Mouse (Mus musculus) liver, embryonic 16.5 days (tissue): Measurements from ENCODE around the gene Kcnk12. TPM values are rescaled to one million over a fixed set of nuclear protein-coding genes. Genes with fewer than 3 reads are reported as not detected.

Experiments
- ATAC-seq: fragments of 200-750 bp; cut with Nextera tagmentation; 2 replicates; pipeline ENCODE4 v1.8.0; 2017; ENCODE audit warnings: low read depth, mild to moderate bottlenecking, moderate number of reproducible peaks, moderate library complexity
- H3K27ac ChIP-seq: fragments of 300-500 bp; sonication (generic); 2 replicates; pipeline ENCODE4 v1.5.1; 2014; ENCODE audit warnings: mild to moderate bottlenecking, low read length
- H3K27me3 ChIP-seq: fragments of 300-500 bp; sonication (generic); 2 replicates; pipeline ENCODE4 v1.6.1; 2014; ENCODE audit warnings: low read depth, low read length, mixed read lengths; ENCODE audit not compliant: control insufficient read depth, insufficient read depth
- H3K36me3 ChIP-seq: fragments of 300-500 bp; sonication (generic); 2 replicates; pipeline ENCODE4 v1.6.1; 2014; ENCODE audit warnings: mild to moderate bottlenecking; ENCODE audit not compliant: control insufficient read depth, insufficient read depth
- H3K4me1 ChIP-seq: fragments of 300-500 bp; sonication (generic); 2 replicates; pipeline ENCODE4 v1.6.1; 2014; ENCODE audit warnings: low read depth, low read length, mixed read lengths; ENCODE audit not compliant: control insufficient read depth
- H3K4me2 ChIP-seq: fragments of 300-500 bp; sonication (generic); 2 replicates; pipeline ENCODE4 v1.6.1; 2014; ENCODE audit warnings: low read depth, low read length, mixed read lengths
- H3K4me3 ChIP-seq: fragments of 300-500 bp; sonication (generic); 2 replicates; pipeline ENCODE4 v1.5.1; 2014; ENCODE audit warnings: low read depth, mild to moderate bottlenecking, low read length
- H3K9ac ChIP-seq: fragments of 300-500 bp; sonication (generic); 2 replicates; pipeline ENCODE4 v1.6.1; 2014; ENCODE audit warnings: low read depth, low read length
- H3K9me3 ChIP-seq: fragments of 300-500 bp; sonication (generic); replicated peaks from 2 replicates; pipeline ENCODE4 v1.6.1; 2016; ENCODE audit warnings: low read length; ENCODE audit not compliant: control insufficient read depth
- WGBS: fragments of 180-500 bp; shearing (Covaris S2); extraction: QIAGEN DNeasy Blood & Tissue Kit; methylation state at CpG from one replicate; pipeline ENCODE4 v1.1.7; 2014; ENCODE audit not compliant: insufficient replicate concordance; 5-methylcytosine and 5-hydroxymethylcytosine counted together
- polyA plus RNA-seq: library from polyadenylated mRNA; unstranded; fragments of >200 nt; fragmentation: Nextera tagmentation; extraction: Ambion mirVana; gene quantifications from 2 replicates; pipeline ENCODE4 v1.2.1, GENCODE M21; 2015

Kcnk12 gene
- polyA plus RNA-seq, 1 experiment from 2014 or later = 0.25 TPM

DNA sequence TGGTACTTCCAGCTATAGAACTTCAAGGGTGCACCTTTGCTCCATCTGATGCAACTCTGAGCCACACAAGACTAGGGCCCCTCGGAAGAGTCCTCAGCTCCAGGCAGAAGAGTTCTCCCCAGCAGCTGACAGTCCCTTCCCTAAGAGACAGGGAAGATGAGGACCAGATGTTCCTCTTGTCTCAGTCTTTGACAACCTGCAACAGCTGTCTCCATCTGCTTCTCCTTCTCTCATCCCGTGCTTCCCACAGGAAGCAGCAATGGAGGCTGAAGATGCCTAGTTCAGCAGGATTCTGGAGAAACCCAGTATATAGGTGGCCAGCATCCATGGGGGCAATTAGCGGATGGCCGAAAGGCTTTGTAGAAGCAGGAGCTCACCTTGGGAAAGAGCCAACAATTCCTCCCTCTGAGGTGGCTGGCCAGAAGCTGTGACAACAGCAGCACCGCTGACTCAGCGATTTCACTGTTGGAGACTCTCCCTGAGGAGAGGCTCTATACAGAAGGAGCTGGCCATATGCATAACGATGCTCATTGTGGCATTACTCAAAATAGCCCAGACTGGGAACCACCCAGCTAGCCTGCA lies 6.2 kb downstream of the Kcnk12 start:
- Histone ChIP-seq H3K9ac (no peak overlapping the region), H3K4me1 (no peaks in the 10 kb centered on the region), H3K9me3 (no peaks in the 10 kb centered on the region), H3K27ac (no peak overlapping the region), H3K4me2 (no peak overlapping the region), H3K36me3 (no peaks in the 10 kb centered on the region), H3K4me3 (no peak overlapping the region), H3K27me3 (peaks cover 13% of the 10 kb centered on the region)
- ATAC-seq = no peak
- 60% methylated on average over 7 of the region's 7 CpGs for WGBS

DNA sequence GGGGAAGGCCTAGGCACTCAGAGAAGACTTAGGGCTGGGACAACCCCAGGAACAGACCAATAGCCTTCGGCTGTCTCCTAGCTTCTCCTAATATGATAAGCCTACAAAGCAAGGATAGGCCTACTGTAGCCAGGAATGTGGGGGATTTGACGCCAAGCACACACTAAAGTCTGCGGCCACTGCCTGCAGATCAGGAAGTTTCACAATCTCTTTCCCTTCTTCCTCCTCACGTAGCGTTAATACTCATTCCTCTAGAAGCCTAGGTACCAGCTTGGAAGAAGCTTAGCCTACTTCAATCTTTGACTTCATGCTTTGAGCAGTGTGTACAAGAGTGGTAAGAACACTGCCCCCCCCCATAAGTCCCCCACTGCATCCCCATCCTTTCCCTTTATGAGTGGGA lies 7.1 kb downstream of the Kcnk12 start:
- no peak overlapping the region for H3K27ac ChIP-seq
- ATAC-seq = no peak
- no peak overlapping the region for H3K4me3 ChIP-seq
- peaks cover 4% of the 10 kb centered on the region for H3K27me3 ChIP-seq
- no peaks in the 10 kb centered on the region for H3K4me1 ChIP-seq
- WGBS = 51% methylated on average over 5 of the region's 5 CpGs
- H3K9me3 ChIP-seq = no peaks in the 10 kb centered on the region
- no peak overlapping the region for H3K9ac ChIP-seq
- no peaks in the 10 kb centered on the region for H3K36me3 ChIP-seq
- H3K4me2 ChIP-seq = no peak overlapping the region

DNA sequence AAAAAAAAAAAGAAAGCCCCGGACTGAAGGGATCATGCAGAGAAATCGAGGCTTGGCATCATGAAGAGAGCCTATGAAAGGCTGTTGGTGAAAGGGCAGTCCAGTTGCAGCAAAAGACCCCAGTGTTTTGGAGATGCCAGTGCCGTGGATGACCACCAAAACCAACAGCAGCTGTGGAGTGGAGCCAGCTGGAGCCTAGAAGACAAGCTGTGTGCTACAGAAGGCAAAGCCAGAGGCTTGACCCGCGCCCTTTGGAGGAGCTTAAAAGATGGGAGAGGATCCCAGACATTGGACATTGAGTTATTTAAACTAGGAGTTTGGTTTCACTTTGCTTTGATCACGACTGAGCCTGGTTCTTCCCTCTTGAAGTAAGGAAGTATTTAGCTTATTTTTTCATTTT lies 9.6 kb downstream of the Kcnk12 start:
- no peaks in the 10 kb centered on the region for H3K9me3 ChIP-seq
- 56% methylated on average over 6 of the region's 6 CpGs for WGBS
- H3K4me3 ChIP-seq = no peak overlapping the region
- no peak overlapping the region for H3K27ac ChIP-seq
- H3K36me3 ChIP-seq = no peaks in the 10 kb centered on the region
- H3K4me1 ChIP-seq = no peaks in the 10 kb centered on the region
- H3K9ac ChIP-seq = no peak overlapping the region
- H3K4me2 ChIP-seq = no peak overlapping the region
- ATAC-seq = no peak
- H3K27me3 ChIP-seq = no peaks in the 10 kb centered on the region

DNA sequence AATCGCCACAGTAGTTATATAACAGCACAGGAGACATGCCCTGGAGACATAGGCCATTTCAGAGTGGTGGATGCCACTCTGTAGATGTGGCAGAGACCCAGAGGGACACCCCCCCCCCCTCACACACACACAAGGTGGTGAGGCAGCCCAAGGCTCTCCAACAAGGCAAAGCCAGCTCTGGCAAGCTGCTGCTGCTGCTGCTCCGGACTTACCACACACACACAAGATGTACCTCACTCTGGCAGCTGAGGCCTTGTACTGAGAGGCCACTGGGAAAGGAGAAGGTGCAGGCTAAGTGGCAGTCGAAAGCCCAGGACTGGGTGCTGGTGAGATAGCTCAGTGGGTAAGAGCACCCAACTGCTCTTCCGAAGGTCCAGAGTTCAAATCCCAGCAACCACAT lies 10.1 kb downstream of the Kcnk12 start:
- H3K27ac ChIP-seq = no peak overlapping the region
- H3K9ac ChIP-seq = no peak overlapping the region
- H3K4me2 ChIP-seq = no peak overlapping the region
- ATAC-seq = no peak
- 57% methylated on average over 4 of the region's 4 CpGs for WGBS
- H3K27me3 ChIP-seq = no peaks in the 10 kb centered on the region
- H3K4me1 ChIP-seq = no peaks in the 10 kb centered on the region
- no peaks in the 10 kb centered on the region for H3K36me3 ChIP-seq
- H3K4me3 ChIP-seq = no peak overlapping the region
- no peaks in the 10 kb centered on the region for H3K9me3 ChIP-seq

DNA sequence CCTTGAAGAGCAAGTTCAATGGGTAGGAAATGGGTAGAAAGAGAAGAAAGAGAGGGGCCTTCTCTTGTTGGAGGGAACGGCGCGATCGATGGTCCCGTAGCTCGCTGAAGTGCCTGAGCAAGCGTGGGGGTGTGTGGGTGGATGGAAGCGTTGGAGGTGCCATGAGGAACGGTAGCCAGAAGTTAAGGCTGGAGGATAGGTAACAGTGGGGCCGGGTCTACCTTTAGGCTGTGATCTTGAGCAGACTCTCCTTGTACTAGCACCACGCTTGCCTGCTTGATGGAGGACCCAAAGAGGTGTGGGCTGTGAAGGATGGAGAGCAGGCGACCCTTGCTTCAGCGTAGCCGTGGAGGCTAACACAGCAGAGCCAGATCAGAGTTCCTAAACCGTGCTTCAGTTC lies 12.1 kb downstream of the Kcnk12 start:
- H3K9ac ChIP-seq = no peak overlapping the region
- H3K4me1 ChIP-seq = no peaks in the 10 kb centered on the region
- no peaks in the 10 kb centered on the region for H3K27me3 ChIP-seq
- H3K9me3 ChIP-seq = no peaks in the 10 kb centered on the region
- no peak overlapping the region for H3K4me3 ChIP-seq
- H3K4me2 ChIP-seq = no peak overlapping the region
- H3K36me3 ChIP-seq = no peaks in the 10 kb centered on the region
- 72% methylated on average over 15 of the region's 15 CpGs for WGBS
- H3K27ac ChIP-seq = no peak overlapping the region
- no peak for ATAC-seq

DNA sequence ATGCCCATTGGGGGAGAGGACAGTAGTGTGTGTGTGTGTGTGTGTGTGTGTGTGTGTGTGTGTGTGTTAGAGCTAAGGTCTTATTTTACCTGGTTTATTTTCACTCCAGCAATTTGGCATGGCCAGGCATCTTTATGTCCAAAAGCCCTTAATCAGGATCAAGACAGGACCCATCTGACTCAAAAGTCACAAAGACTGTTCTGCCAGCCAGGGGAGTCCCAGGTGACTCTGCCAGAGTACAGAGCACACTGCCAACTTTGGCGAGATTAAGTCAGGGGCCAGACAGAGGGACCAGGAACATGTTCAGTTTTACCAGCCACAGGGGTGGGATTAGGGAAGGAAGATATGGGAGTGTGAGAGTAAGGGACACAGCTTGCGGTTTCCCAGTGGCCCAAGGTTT lies 12.9 kb downstream of the Kcnk12 start:
- Histone ChIP-seq H3K4me3 (no peak overlapping the region), H3K27me3 (no peaks in the 10 kb centered on the region), H3K27ac (no peak overlapping the region), H3K9me3 (no peaks in the 10 kb centered on the region), H3K36me3 (no peaks in the 10 kb centered on the region), H3K4me2 (no peak overlapping the region), H3K4me1 (no peaks in the 10 kb centered on the region), H3K9ac (no peak overlapping the region)
- 59% methylated on average over 2 of the region's 2 CpGs for WGBS
- ATAC-seq = no peak

DNA sequence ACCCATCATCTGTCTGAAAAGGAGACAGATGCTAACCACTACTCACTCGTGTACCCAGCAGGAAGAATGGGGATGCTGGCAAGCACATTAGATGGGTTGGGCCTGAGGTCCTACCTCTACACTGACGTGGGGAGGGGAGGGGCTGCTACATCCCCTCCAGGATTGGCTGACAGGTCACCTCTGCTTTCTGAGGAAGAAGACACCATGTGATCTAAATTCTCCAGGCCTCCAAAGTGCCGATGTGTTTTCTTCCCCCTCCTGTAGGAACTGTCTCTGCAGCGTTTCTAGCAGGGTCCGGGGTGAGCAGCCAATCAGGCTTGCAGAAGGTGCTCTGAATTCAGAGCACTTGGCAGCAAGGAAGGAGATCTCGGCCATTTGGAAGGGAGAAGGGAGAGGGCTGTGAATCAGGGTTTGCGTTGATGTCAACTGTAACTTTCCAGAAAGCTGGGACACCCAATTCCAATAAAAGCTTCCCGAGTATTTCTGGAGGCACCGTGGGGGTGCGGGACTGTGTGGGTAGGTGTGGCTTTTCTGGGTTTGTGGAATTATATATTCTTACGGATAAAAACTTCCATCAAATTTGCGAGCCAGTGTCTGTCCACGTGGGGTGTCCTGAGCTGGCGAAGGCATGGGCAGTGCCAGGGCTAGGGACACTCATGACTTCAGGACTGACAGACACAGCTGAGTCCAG lies 13.5 kb downstream of the Kcnk12 start:
- ATAC-seq = no peak
- Histone ChIP-seq H3K4me2 (no peak overlapping the region), H3K9ac (no peak overlapping the region), H3K4me1 (no peaks in the 10 kb centered on the region), H3K36me3 (no peaks in the 10 kb centered on the region), H3K27ac (no peak overlapping the region), H3K4me3 (no peak overlapping the region), H3K9me3 (no peaks in the 10 kb centered on the region), H3K27me3 (no peaks in the 10 kb centered on the region)
- 57% methylated on average over 14 of the region's 14 CpGs for WGBS

DNA sequence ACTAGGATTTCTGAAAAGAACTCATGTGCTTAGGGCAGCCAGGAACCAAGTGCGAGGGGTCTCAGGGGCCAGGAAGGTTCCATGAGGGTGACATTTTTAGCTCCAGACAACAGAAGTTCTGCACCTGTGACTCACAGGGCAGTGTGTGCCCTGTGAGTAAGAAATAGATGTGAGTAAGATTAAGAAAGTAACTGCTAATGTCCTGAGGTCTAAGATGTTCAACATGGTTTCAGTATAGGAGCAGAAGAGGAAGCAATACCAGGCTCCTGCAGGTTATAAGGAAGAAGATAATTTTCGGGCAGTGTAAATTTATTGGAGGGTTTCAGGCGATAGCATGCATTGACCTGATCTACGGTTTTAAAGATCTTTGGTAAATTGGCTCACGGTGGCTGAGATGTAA lies 16.6 kb downstream of the Kcnk12 start:
- H3K4me1 ChIP-seq = no peaks in the 10 kb centered on the region
- H3K36me3 ChIP-seq = no peaks in the 10 kb centered on the region
- H3K27ac ChIP-seq = no peak overlapping the region
- no peak overlapping the region for H3K9ac ChIP-seq
- no peaks in the 10 kb centered on the region for H3K9me3 ChIP-seq
- no peak overlapping the region for H3K4me3 ChIP-seq
- WGBS = 79% methylated on average over 5 of the region's 5 CpGs
- ATAC-seq = no peak
- no peak overlapping the region for H3K4me2 ChIP-seq
- H3K27me3 ChIP-seq = no peaks in the 10 kb centered on the region

DNA sequence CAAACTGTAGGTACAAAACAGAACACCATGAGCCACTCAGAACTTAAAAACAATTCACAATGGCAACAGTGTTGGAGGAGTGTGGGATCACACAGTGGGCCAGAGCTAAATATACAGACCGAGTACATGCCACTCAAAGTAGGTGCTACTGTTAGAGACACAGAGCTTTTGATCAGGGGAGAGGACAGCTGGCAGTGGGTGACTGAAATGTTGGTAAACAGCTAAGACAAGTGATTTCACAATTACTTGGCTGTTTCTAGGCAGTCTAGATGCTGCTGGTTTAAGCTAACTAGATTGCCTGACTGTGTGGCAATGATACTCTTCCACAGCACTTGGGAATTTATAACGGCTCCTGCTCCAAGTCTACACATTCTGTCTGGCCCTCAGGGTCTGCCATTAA lies 17.6 kb downstream of the Kcnk12 start:
- Histone ChIP-seq H3K27me3 (no peaks in the 10 kb centered on the region), H3K9ac (no peak overlapping the region), H3K4me1 (no peaks in the 10 kb centered on the region), H3K4me3 (no peak overlapping the region), H3K27ac (no peak overlapping the region), H3K9me3 (no peaks in the 10 kb centered on the region), H3K36me3 (no peaks in the 10 kb centered on the region), H3K4me2 (no peak overlapping the region)
- ATAC-seq = no peak
- WGBS = 63% methylated on average over 2 of the region's 2 CpGs
